Mouse (Mus musculus) bone marrow macrophage, adult 2 months (primary cell): ENCODE measurements around the gene Fdxacb1.

Source experiments
- CTCF ChIP-seq: IDR thresholded peaks from 2 replicates; pipeline ENCODE4 v1.5.1; 2012; ENCODE audit warnings: low read depth, mild to moderate bottlenecking, low read length, moderate library complexity
- POLR2A ChIP-seq: IDR thresholded peaks from 2 replicates; pipeline ENCODE4 v1.6.1; 2012; ENCODE audit warnings: mild to moderate bottlenecking, low read depth, low read length, borderline replicate concordance

DNA sequence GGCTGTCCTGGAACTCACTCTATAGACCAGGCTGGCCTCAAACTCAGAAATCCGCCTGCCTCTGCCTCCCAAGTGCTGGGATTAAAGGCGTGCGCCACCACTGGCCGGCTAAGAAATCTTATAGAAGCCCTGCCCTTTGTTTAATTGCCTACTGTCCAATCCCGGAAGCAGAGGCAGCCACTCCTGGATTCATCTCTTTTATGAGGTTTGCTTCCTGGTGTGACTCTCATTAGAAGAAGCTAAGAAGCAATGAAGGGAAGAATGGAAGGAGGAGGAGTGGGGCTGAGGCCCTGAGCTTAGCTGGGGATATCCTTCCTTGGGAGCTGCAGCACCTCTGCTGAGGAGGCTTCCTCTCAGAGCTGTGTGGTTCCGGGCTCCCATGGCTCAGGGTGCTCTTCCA is 53.6 kb downstream of the Fdxacb1 start:
- no peak for TF ChIP-seq POLR2A
- TF ChIP-seq CTCF, result no peak
